Mouse (Mus musculus) myocyte (in vitro differentiated cells): ENCODE measurements around the gene Pafah1b3.

Experiments used
- MAX ChIP-seq: IDR thresholded peaks from one replicate; pipeline ENCODE4 v1.6.1; 2011; ENCODE audit warnings: low read depth, mild to moderate bottlenecking, control low read depth
- MYOD1 ChIP-seq, 3 experiments: IDR thresholded peaks; one replicate each; pipeline ENCODE4 v1.6.1; 2011; ENCODE audit warnings: control low read depth in 2 of 3, low read depth in 2 of 3, mild to moderate bottlenecking in 2 of 3, moderate library complexity in 1 of 3; ENCODE audit not compliant: insufficient read length in 2 of 3, control insufficient read depth in 1 of 3
- POLR2A ChIP-seq: IDR thresholded peaks from one replicate; pipeline ENCODE4 v1.6.1; 2011; ENCODE audit warnings: low read depth, mild to moderate bottlenecking, control low read depth, moderate library complexity; ENCODE audit not compliant: insufficient read length
- TCF12 ChIP-seq: IDR thresholded peaks from one replicate; pipeline ENCODE4 v1.6.1; 2011; ENCODE audit warnings: mild to moderate bottlenecking, control low read depth; ENCODE audit not compliant: poor library complexity, insufficient read depth, severe bottlenecking
- TCF3 ChIP-seq: IDR thresholded peaks from one replicate; pipeline ENCODE4 v1.6.1; 2011; ENCODE audit warnings: low read depth, control low read depth; ENCODE audit not compliant: insufficient read length
- USF1 ChIP-seq: IDR thresholded peaks from one replicate; pipeline ENCODE4 v1.6.1; 2011; ENCODE audit warnings: low read depth, mild to moderate bottlenecking, control low read depth, moderate library complexity

DNA sequence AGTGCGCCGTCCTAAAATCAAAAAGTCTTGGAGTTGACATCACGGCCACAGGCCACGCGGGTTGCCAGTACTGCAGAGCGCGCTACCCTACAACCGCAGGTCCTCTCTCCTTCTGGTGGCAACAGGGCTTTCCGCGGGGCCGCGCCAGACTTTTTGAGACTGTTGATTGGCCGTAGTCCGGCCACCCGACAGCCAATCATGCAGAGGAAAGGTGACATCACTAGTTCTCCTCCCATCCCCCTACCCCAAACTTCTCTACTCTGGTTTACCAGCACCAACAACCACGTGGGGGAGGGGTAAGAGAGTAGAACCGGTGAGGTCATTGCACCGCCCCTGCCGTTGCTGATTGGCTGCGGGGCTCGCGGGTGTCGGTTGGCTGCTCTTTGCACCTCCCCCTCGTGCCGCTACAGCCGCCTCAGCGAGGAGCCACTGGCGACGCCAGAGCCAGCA is 30.5 kb downstream of the Pafah1b3 start, which contains the start of gene Cic:
- peak; percentile 80 for TF ChIP-seq POLR2A
- TF ChIP-seq MAX = no peak
- TF ChIP-seq MYOD1 (IDR thresholded peaks at IDR 0.05; ENCODE audit: control insufficient read depth in 1 of 3, insufficient read length in 2 of 3, low read depth in 2 of 3) = no peak
- TF ChIP-seq TCF12 = no peak
- TF ChIP-seq USF1 = peak; percentile 65
- TF ChIP-seq TCF3 = no peak
